Mouse (Mus musculus) limb, embryonic 13.5 days (tissue): ENCODE measurements around the gene Gm47995. TPM values are rescaled to one million over a fixed set of nuclear protein-coding genes. Genes with fewer than 3 reads are reported as not detected.
"Not testable (repeated sequence)": the region's sequence is repeated elsewhere in the genome, so short reads cannot be mapped to it uniquely, and the experiment has no call there.

Source experiments
- ATAC-seq: fragments of 200-750 bp; cut with Nextera tagmentation; 2 replicates; pipeline ENCODE4 v1.8.0; 2017; ENCODE audit warnings: low read depth, moderate number of reproducible peaks, moderate TSS enrichment; ENCODE audit not compliant: low FRiP score
- H3K27ac ChIP-seq: fragments of 300-500 bp; sonication (generic); 2 replicates; pipeline ENCODE4 v1.5.1; 2015; ENCODE audit warnings: inconsistent platforms, mild to moderate bottlenecking, moderate library complexity
- H3K27me3 ChIP-seq: fragments of 300-500 bp; sonication (generic); 2 replicates; pipeline ENCODE4 v1.6.1; 2015; ENCODE audit warnings: mild to moderate bottlenecking, inconsistent platforms
- H3K36me3 ChIP-seq: fragments of 300-500 bp; sonication (generic); 2 replicates; pipeline ENCODE4 v1.6.1; 2015; ENCODE audit warnings: inconsistent platforms, mild to moderate bottlenecking, moderate library complexity
- H3K4me1 ChIP-seq: fragments of 300-500 bp; sonication (generic); 2 replicates; pipeline ENCODE4 v1.6.1; 2015; ENCODE audit warnings: inconsistent platforms
- H3K4me2 ChIP-seq: fragments of 300-500 bp; sonication (generic); replicated peaks from 2 replicates; pipeline ENCODE4 v1.6.1; 2015; ENCODE audit warnings: inconsistent platforms, mild to moderate bottlenecking, moderate library complexity
- H3K4me3 ChIP-seq: fragments of 300-500 bp; sonication (generic); 2 replicates; pipeline ENCODE4 v1.5.1; 2015; ENCODE audit warnings: moderate library complexity, mild to moderate bottlenecking, inconsistent platforms
- H3K9ac ChIP-seq: fragments of 300-500 bp; sonication (generic); 2 replicates; pipeline ENCODE4 v1.6.1; 2015; ENCODE audit warnings: mild to moderate bottlenecking, inconsistent platforms
- H3K9me3 ChIP-seq: fragments of 300-500 bp; sonication (generic); 2 replicates; pipeline ENCODE4 v1.6.1; 2016; ENCODE audit warnings: inconsistent platforms
- WGBS: fragments of 180-500 bp; shearing (Covaris S2); methylation state at CpG from one replicate; pipeline ENCODE4 v1.1.7; 2015; 5-methylcytosine and 5-hydroxymethylcytosine counted together
- polyA plus RNA-seq: library from polyadenylated mRNA; unstranded; fragments of >200 nt; fragmentation: Nextera tagmentation; extraction: Ambion mirVana; gene quantifications from 2 replicates; pipeline ENCODE4 v1.2.1, GENCODE M21; 2015

The Gm47995 gene
- polyA plus RNA-seq, 1 experiment from 2014 or later: not detected

DNA sequence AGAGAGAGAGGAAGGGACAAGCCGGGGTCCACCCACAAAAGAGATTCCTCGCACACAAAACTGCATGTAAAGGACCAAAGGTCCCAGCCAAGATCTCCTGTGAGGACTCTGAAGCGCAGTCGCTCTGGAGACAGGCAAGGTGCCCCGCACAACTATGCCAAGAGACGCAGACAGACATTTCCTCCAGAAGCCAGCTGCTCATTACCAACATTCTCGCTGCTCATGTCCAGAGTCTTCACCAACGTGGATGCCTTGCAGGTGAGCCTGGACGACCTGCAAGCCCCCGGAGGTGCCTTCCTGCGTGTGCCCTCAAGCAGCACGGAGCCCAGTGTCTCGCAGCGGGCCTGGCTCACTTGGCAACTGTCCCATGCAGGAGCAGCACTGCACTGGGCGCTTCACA, 5.5 kb upstream of the Gm47995 start:
- 91% methylated on average over 15 of the region's 15 CpGs for whole genome bisulfite sequencing

GRCm38 (mm10) chr1:151195986-151196385, 2.3 kb upstream of the Gm47995 start:
- H3K4me2 ChIP-seq, H3K4me1 ChIP-seq, ATAC-seq, H3K9ac ChIP-seq, H3K4me3 ChIP-seq, H3K27ac ChIP-seq, H3K9me3 ChIP-seq, H3K27me3 ChIP-seq, H3K36me3 ChIP-seq: not testable (repeated sequence)
- WGBS: 77% methylated on average over 4 of the region's 4 CpGs

More for the DNA sequence above, 5.5 kb upstream of the Gm47995 start:
- not testable (repeated sequence) for H3K9ac ChIP-seq, H3K4me2 ChIP-seq, ATAC-seq, H3K4me3 ChIP-seq, H3K36me3 ChIP-seq, H3K27me3 ChIP-seq, H3K27ac ChIP-seq, H3K4me1 ChIP-seq, H3K9me3 ChIP-seq

GRCm38 (mm10) chr1:151196690-151197089, 1.6 kb upstream of the Gm47995 start:
- not testable (repeated sequence) for H3K4me2 ChIP-seq, H3K9me3 ChIP-seq, H3K9ac ChIP-seq, H3K36me3 ChIP-seq, ATAC-seq, H3K4me1 ChIP-seq, H3K4me3 ChIP-seq, H3K27ac ChIP-seq, H3K27me3 ChIP-seq
- WGBS: 86% methylated on average over 3 of the region's 3 CpGs

GRCm38 (mm10) chr1:151200620-151201019, 2.4 kb downstream of the Gm47995 start:
- not testable (repeated sequence) for H3K27me3 ChIP-seq, H3K36me3 ChIP-seq, H3K9me3 ChIP-seq, H3K4me1 ChIP-seq, H3K4me3 ChIP-seq, H3K9ac ChIP-seq, H3K27ac ChIP-seq, ATAC-seq, H3K4me2 ChIP-seq

DNA sequence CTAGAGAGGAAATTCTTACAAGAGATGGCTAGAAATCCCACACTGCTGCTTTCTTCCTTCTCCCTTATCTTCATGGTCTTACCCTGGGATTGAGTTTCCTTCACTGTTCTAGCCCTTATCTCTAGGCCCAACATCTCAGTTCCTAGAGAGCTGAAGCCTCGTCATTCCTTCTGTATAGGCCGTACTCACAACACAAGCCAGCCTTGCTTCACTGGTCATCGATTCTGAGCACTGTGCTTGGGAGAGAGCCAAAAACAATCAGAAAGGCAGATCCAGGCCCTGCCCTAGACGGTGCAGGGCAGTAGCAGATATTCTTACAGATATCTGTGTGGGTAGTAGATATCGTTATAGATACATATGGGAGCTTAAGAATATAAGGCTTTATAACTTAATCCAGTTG, 4.5 kb downstream of the Gm47995 start:
- not testable (repeated sequence) for H3K27ac ChIP-seq, ATAC-seq

DNA sequence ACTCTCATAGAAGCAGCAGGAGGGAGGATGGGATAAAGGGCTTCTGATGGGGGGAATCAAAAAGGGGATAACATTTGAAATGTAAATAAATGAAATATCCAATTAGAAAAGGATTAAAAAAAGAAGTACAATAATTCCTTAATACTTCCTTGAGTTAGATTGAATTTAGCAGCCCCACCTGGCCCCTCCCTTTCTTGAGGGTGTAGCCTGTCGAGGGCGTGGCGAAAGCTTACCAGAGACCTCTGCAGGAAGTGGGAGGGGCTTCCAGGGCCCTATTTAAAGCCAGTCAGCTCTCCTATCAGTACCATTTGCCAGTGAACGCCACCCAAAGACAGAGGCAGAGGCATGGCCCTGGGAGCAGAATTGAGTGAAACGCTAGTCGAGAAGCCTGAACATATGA, 5.6 kb downstream of the Gm47995 start, which contains the start of gene 3110040M04Rik:
TSS of gene 3110040M04Rik (plus strand) at position 304 of the 400 bp plus-strand sequence.
- H3K36me3 ChIP-seq, H3K4me1 ChIP-seq: not testable (repeated sequence)
- WGBS: no CpG with 5 or more reads among the region's 6 CpGs

More for the DNA sequence above, 4.5 kb downstream of the Gm47995 start:
- H3K4me1 ChIP-seq, H3K4me3 ChIP-seq, H3K9ac ChIP-seq, H3K36me3 ChIP-seq, H3K4me2 ChIP-seq, H3K27me3 ChIP-seq, H3K9me3 ChIP-seq: not testable (repeated sequence)
- WGBS: 68% methylated on average over 4 of the region's 5 CpGs

GRCm38 (mm10) chr1:151208493-151208892, 10.2 kb downstream of the Gm47995 start:
- not testable (repeated sequence) for H3K4me2 ChIP-seq, H3K9ac ChIP-seq, ATAC-seq, H3K27ac ChIP-seq, H3K4me1 ChIP-seq, H3K4me3 ChIP-seq, H3K36me3 ChIP-seq, H3K27me3 ChIP-seq, H3K9me3 ChIP-seq
- whole genome bisulfite sequencing: 84% methylated on average over 4 of the region's 5 CpGs

More for the DNA sequence above, 5.6 kb downstream of the Gm47995 start, which contains the start of gene 3110040M04Rik:
- H3K9me3 ChIP-seq, H3K4me3 ChIP-seq, H3K27ac ChIP-seq, H3K27me3 ChIP-seq, ATAC-seq, H3K4me2 ChIP-seq, H3K9ac ChIP-seq: not testable (repeated sequence)

- H3K4me3 ChIP-seq, H3K27ac ChIP-seq, H3K4me2 ChIP-seq, H3K9ac ChIP-seq, H3K4me1 ChIP-seq, H3K27me3 ChIP-seq, H3K36me3 ChIP-seq, H3K9me3 ChIP-seq, ATAC-seq: not testable (repeated sequence)
These were observed 10.7 kb downstream of the Gm47995 start for GRCm38 (mm10) chr1:151208944-151209343.

DNA sequence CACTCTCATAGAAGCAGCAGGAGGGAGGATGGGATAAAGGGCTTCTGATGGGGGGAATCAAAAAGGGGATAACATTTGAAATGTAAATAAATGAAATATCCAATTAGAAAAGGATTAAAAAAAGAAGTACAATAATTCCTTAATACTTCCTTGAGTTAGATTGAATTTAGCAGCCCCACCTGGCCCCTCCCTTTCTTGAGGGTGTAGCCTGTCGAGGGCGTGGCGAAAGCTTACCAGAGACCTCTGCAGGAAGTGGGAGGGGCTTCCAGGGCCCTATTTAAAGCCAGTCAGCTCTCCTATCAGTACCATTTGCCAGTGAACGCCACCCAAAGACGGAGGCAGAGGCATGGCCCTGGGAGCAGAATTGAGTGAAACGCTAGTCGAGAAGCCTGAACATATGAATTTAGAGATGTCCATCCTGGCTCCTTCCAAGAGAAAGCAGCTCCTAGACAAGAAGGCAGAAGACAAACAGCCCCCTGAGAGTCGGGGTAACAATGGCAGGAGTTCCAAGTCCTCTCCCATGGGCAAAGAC, 11.6 kb downstream of the Gm47995 start, which contains the start of gene Gm47996:
TSS of gene Gm47996 (plus strand) at position 308 of the 532 bp plus-strand sequence.
- H3K4me1 ChIP-seq: peaks cover 12% of the 10 kb centered on the region
- not testable (repeated sequence) for ATAC-seq, H3K4me3 ChIP-seq, H3K9ac ChIP-seq, H3K9me3 ChIP-seq, H3K4me2 ChIP-seq, H3K27ac ChIP-seq, H3K36me3 ChIP-seq, H3K27me3 ChIP-seq
- WGBS: 87% methylated on average over 6 of the region's 8 CpGs

- H3K36me3 ChIP-seq, H3K9ac ChIP-seq, H3K9me3 ChIP-seq, H3K4me3 ChIP-seq, H3K27me3 ChIP-seq, ATAC-seq, H3K27ac ChIP-seq, H3K4me2 ChIP-seq: not testable (repeated sequence)
- H3K4me1 ChIP-seq: peaks cover 14% of the 10 kb centered on the region
- 95% methylated on average over 5 of the region's 5 CpGs for WGBS
These were observed 13.4 kb downstream of the Gm47995 start for GRCm38 (mm10) chr1:151211666-151212065.

DNA sequence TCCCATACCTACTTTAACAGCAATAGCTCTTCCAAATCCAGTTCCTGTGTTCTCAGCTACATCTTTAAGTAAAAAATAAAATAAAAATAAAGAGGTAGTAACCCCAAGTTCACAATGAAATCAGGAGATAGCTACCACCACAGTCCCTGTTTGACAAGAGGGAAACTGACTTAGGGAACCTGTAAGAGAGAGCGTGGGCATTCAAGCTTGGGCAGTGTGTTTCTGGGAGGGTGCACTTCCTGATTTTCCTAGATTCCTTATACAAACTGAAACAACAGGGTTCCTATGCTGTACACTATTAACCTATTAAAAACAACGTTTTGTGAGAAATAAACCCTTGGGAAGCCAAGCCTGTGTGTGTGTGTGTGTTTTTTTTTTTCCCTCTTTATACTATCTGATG, 16.6 kb downstream of the Gm47995 start:
- WGBS: 56% methylated on average over 2 of the region's 2 CpGs

GRCm38 (mm10) chr1:151215985-151216384, 17.7 kb downstream of the Gm47995 start:
- Histone ChIP-seq H3K36me3 (no peaks in the 10 kb centered on the region), H3K4me2 (no peak overlapping the region), H3K4me3 (no peak overlapping the region), H3K9me3 (no peaks in the 10 kb centered on the region), H3K27me3 (no peaks in the 10 kb centered on the region), H3K4me1 (peaks cover 14% of the 10 kb centered on the region), H3K27ac (no peak overlapping the region), H3K9ac (no peak overlapping the region)
- no peak for ATAC-seq
- WGBS: 36% methylated on average over 1 of the region's 1 CpGs

More for the DNA sequence above, 16.6 kb downstream of the Gm47995 start:
- Histone ChIP-seq H3K27me3 (no peaks in the 10 kb centered on the region), H3K9ac (no peak overlapping the region), H3K4me1 (peaks cover 14% of the 10 kb centered on the region), H3K4me3 (no peak overlapping the region), H3K36me3 (no peaks in the 10 kb centered on the region), H3K9me3 (no peaks in the 10 kb centered on the region), H3K27ac (no peak overlapping the region), H3K4me2 (no peak overlapping the region)
- ATAC-seq: no peak

GRCm38 (mm10) chr1:151216417-151216816, 18.2 kb downstream of the Gm47995 start:
- H3K4me1 ChIP-seq: peaks cover 14% of the 10 kb centered on the region
- no peak overlapping the region for H3K4me3 ChIP-seq
- no peak overlapping the region for H3K9ac ChIP-seq
- H3K9me3 ChIP-seq: no peaks in the 10 kb centered on the region
- no peaks in the 10 kb centered on the region for H3K27me3 ChIP-seq
- H3K4me2 ChIP-seq: no peak overlapping the region
- no peaks in the 10 kb centered on the region for H3K36me3 ChIP-seq
- no peak for ATAC-seq
- no peak overlapping the region for H3K27ac ChIP-seq
- 73% methylated on average over 3 of the region's 3 CpGs for WGBS
